Mouse (Mus musculus): ENCODE data around the gene Lbx2. TPM values are rescaled to one million over a fixed set of nuclear protein-coding genes. Genes with fewer than 3 reads are reported as not detected.

Gene Lbx2
- 11.6 and 22.8 TPM in 2 replicates for total RNA-seq (2021)
- long read RNA-seq, partial matches to known transcripts, result 1 of 3 reads
- long read RNA-seq, other reads (novel, unspliced or antisense), result 2 of 3 reads

DNA sequence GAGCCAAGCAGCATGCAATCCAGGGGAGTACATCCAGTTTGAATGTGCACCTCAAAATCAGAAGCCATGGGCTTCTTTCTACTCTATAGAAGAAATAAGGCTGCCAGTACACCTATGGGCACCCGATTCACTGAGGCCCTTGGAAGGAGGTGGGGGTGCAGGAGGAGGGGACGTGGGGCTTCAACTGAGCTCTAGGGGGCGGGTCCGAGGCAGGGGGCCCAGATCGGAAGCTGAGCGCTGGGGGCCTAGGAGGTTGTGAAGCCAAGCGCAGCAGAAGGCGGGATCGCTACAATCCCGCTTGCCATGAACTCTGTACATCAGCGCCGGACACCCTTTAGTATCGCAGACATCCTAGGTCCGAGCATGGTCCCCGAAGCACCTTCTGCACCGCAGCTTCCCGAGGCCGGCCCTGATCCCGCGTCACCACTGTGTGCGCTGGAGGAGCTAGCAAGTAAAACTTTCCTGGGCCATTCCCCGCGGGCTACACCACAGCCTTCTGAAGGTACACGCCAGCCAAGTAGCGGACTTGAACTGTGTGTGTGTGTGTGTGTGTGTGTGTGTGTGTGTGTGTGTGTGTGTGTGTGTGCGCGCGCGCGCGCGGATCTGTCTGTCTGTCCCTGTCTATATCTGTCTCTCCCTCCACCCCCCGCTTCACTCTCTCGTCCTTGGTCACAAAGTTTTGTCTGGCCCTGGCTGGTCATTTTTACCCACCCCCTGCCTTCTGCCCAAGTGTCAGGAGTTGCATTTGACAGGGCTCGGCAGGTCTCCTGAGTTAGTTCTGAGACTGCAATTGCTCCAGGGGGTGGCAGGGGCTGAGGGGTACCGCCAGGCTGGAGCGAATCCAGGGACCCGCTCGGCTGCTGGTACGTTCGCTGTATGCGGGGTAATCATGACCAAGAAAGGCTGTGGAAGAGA, at the start of gene Lbx2:
Gene Lbx2 (plus strand): TSS at position 247 of the 915 bp plus-strand sequence.
- DNase-seq, result peak; percentile 49

DNA sequence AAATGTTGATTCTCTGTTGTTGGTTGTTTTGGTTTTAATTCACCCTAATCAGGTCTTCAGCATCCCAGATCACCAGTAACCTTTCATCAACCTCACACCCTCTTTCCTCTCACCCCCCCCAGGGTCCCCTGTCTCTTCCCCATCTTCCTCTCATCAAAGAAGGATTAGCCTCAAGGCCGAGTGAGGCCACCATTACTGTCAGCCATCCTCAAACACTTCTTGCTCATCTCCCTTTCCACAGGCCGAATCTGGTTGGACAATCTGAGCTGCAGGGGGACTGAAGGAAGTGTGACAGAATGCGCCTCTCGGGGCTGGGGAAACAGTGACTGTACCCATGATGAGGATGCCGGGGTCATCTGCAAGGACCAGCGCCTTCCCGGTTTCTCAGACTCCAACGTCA, 49.0 kb upstream of the Lbx2 start:
- DNase-seq, result no peak

DNA sequence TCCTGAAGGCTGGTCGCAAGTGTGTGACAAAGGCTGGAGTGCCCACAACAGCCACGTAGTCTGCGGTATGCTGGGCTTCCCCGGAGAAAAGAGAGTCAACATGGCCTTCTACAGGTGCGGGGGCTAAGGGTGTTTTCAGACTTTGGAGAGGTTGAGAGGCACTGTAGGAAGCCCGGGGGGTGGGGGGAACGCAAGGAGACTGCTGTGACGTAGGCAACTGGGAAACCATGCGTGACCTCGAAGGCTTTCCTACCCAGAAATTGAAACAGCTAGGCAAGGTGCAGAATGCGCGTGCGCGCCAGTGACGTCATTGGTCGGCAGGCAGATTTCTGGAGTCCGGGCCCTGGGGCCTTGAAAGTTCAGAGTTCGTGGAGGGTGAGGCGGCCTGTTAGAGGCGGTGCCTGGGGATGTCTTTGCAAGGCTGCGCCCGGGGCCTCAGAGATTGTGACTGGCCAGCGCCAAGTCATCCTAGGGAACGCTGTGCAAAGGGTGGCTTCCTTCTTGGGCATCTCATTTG, 47.6 kb upstream of the Lbx2 start:
- DNase-seq, result peak; percentile 95

GRCm38 (mm10) chr6:83040601-83041000, 45.6 kb upstream of the Lbx2 start:
- DNase-seq, result no peak

- DNase-seq, result no peak
Observed at GRCm38 (mm10) chr6:83043561-83043960, 42.6 kb upstream of the Lbx2 start.

DNA sequence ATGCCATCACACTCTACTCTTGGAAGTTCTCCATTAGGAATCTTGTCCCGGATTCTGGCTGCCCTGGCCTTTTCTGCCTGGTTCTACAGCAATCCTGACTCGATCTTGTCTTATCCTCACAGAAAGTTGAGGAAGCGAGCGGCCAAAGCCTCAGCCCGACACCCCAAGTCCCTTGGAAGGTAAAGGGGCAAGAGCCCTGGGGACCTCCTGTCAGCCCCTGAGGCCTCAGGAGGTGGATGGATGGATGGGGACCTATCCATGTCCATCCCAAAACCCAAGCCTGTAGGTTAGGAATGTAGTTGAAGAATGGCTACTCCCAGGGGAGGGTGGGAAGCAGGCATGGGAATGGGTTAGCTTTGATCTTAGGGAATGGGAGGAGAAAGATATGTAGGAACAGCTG, 42.2 kb upstream of the Lbx2 start:
- DNase-seq, result no peak

DNA sequence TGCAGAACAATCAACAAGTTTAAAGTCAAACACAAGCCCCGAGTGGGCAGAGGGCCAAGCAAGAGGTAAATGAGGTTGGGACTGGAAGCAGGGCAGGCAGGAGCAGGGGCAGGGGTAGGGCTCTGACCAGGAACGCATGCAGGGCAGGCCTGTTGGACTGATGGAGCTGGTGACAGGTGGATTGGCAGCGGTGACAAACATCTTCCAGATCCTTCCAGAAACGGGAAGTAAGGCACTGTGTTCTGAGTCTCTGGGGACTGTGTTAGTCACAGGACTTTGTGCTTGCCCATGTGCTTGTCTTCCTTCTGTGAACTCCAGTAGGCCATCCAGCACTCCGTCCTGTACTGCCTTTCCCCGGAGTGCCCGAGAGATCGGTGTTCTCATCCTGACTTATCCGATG, 41.4 kb upstream of the Lbx2 start:
- no peak for DNase-seq

- no peak for DNase-seq
Observed at GRCm38 (mm10) chr6:83049367-83049766, 36.8 kb upstream of the Lbx2 start.

- DNase-seq, result peak; percentile 46
Observed at GRCm38 (mm10) chr6:83053136-83053960, 32.8 kb upstream of the Lbx2 start.

- peak; percentile 96 for DNase-seq
Observed at GRCm38 (mm10) chr6:83054074-83054851, 31.9 kb upstream of the Lbx2 start, which contains the start of gene Aup1. Aup1 (plus strand) TSS chr6:83054521.

- DNase-seq, result peak; percentile 31
Observed at GRCm38 (mm10) chr6:83054871-83055431, 31.2 kb upstream of the Lbx2 start, which contains the start of gene Htra2. Htra2 (minus strand) TSS chr6:83055273.

- no peak for DNase-seq
Observed at GRCm38 (mm10) chr6:83057790-83058189, 28.4 kb upstream of the Lbx2 start, which contains the start of gene Dqx1. Dqx1 (plus strand) TSS chr6:83057844.

DNA sequence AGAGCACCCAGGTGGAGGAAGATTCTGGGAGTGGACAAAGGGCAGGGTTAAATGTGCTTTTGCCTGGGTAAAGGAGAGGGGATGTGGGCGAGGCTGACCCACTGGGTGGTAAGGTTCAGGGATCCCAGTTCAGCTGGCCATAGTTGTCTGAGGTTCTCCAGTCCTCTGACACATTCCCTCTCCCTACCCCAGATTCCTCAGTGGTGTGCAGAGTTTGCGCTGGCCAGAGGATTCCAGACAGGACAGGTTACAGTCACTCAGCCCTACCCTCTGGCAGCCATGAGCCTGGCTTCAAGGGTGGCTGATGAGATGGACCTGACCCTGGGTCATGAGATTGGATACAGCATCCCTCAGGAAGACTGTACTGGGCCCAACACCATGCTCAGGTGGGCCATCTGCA, 27.4 kb upstream of the Lbx2 start:
- no peak for DNase-seq

- DNase-seq, result no peak
Observed at GRCm38 (mm10) chr6:83065995-83066394, 20.2 kb upstream of the Lbx2 start.

DNA sequence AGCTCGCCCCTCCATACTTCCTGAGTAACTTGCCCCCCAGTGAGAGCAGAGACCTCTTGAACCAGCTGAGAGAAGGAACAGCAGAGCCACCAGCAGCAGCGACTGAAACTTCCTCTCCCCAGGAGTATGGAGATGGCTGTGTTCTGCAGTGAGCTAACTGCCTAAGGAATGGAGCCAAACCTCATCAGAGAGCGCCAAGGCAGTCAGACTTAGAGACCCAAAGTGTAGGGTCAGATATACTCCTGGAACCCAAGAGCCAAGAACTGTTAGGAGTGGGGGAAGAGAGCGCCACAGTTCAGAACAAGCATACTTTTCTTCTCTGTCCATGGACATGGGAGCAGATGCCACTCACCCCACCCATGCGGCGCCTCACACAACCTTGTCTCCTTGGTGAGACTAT, 19.7 kb upstream of the Lbx2 start:
- no peak for DNase-seq

- no peak for DNase-seq
Observed at GRCm38 (mm10) chr6:83068221-83068620, 17.9 kb upstream of the Lbx2 start.

DNA sequence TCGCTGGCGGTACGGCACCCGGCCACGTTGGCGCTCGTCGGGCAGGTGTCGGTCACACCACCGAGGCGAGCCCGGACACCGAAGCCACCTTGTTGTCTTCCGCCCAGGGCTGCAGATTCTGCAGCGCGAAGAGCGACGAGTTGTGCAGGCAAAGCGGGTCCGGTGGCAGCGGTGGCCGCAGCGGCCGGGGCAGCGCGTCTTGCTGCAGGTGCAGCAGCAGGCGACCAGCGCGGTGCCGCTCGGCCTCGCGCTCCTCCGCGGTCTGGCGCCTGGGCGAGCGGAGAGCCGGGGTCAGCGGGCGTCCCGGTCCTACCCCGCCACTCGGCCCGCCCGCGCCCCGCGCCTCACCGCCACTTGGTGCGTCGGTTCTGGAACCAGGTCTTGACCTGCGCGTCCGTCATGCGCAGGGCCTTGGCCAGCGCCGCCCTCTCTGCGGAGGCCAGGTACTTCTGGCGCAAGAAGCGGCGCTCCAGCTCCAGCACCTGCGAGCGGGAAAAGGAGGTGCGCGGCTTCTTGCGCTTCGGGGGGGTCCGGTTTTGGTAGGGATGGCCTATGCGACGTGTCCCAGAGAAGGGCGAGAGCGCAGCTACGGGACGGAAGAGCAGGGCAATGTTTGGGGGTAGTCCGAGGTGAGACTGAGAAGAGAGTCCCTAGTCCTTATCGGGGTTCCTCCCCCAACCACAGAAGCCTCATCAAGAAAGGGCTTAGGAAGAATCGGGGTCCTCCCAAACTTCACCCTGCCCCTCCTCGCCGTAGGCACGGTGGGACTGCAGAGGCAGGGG, 17.3 kb upstream of the Lbx2 start:
- no peak for DNase-seq

DNA sequence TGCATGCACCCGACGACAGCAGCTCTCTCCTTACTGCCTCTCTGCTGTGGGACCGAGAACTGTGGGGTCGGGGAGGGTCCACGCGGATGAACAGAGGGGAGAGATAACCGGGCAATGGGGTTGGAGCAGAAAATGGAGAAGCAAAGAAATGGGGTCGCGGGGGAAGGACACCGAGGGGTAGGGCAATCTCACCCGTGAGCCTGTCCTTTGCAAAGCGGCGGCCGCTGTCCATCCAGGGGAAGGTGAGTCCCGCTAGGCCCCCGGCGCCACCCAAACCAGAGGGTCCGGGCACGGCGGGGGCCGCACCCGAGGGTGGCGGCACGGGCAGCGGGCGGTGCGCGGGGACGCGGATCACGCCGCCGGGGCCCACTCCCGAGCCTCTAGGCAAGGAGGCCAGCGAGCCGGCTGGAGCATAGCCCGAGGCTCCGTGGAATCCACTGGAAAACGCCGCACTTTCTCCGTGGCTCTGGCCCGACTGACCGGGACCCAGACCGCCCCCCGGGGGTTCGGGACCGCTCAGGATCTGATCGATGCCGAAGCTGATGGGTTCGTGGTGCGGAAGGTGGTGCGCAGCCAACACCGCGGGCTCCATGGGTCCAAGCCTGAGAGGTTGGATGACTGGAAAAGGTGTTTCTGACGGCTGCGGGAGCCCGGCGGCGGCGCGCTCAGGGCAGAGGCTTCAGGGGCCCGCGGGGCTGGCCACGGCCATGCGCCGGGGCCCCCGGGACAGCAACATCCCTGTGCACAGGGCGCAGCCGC, 16.5 kb upstream of the Lbx2 start:
- DNase-seq, result no peak

DNA sequence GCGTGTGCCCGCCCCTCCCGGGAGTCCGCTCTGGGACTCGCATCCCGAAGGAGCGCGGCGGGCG, 16.1 kb upstream of the Lbx2 start, which contains the start of gene Tlx2:
Gene Tlx2 (minus strand): TSS at position 47 of the 64 bp plus-strand sequence.
- no peak for DNase-seq
